Mouse (Mus musculus) E14TG2a.4 (cell line): ENCODE results near the gene Ankrd44.

Experiments
- CTCF ChIP-seq: conservative IDR thresholded peaks from 2 replicates; pipeline ENCODE4 v1.5.1; 2014; ENCODE audit warnings: low read length
- NANOG ChIP-seq: IDR thresholded peaks from 2 replicates; pipeline ENCODE4 v1.6.1; 2014; ENCODE audit warnings: borderline replicate concordance, low read length, mixed read lengths
- POU5F1 ChIP-seq: IDR thresholded peaks from 2 replicates; pipeline ENCODE4 v1.6.1; 2014; ENCODE audit warnings: low read length, borderline replicate concordance

- TF ChIP-seq CTCF (no peak), NANOG (no peak), POU5F1 (no peak)
Measured at GRCm38 (mm10) chr1:54791406-54791805, 134.8 kb downstream of the Ankrd44 start.
